Mouse (Mus musculus) spleen, postnatal 36 days (tissue): ENCODE data around the gene Hdx.

ENCODE experiments used
- DNase-seq, 2 experiments: peaks; one replicate each; pipeline ENCODE4 v3.0.0; 2022; ENCODE audit warnings: low spot score in 2 of 2, mixed read lengths in 1 of 2

The Hdx gene

DNA sequence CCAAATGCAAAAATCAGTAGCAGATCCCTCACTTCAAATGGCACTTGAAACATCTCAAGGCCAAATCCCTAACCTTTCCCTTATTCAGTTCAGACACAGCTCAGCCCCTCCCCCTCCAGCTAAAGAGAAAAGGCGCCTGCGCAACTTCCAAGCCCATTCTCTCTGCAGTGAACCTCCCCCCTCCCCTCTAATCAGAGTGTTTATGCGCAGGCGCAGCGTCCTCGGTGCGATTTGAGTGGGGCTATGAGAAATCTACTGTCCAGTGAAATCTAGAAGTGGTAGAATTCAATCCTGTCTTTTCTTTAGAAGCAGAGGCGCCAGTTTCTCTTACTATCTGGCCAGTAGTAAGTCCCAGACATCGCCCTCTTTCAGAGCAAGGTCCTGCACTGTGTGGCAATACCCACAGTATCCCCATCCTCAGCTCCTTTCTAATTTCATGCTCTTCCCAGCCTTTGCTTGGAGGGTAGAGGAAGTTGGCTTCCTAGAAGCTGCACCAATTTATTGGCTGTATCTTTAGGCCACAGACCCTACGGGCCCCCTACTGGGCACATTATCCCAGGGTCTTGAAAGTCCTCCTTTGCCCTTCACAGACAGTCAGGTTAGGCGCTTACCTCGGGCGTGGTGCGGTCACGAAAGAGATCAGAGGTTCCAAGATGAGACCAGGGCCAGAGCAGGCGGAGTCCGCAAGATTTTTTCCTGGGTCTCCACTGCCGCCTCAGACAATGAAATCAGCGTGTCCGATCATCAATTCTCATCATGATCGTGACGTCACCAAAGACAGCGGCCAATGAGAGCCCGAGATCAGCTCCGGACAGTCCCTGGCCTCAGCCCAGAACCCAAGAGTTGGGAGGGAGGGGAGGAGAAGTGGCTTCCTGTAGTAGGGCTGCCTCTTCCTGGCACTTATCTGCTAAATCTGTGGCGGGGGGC is at the start of gene Hdx:
Gene Hdx (minus strand): TSS at position 724 of the 927 bp plus-strand sequence.
- DNase-seq: peak; percentile 1

DNA sequence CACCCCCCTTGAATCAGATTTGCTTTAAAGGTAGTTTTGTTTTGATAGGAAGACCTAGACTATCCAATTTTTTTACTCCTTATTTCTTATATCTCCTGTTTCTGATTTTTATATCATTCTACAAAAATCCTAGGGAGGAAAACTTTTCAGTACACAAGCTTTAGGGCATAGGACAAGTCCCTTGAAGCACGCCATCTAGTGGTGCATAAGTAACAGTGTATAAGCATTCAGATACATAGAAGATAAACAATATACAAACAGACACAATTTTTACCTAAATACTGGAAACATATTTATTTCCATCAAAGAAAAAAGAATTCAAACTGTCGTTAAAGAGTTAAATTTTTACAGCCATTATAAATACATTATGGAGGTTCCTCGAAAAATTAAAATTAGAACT is 11.2 kb downstream of the Hdx start:
- no peak for DNase-seq

DNA sequence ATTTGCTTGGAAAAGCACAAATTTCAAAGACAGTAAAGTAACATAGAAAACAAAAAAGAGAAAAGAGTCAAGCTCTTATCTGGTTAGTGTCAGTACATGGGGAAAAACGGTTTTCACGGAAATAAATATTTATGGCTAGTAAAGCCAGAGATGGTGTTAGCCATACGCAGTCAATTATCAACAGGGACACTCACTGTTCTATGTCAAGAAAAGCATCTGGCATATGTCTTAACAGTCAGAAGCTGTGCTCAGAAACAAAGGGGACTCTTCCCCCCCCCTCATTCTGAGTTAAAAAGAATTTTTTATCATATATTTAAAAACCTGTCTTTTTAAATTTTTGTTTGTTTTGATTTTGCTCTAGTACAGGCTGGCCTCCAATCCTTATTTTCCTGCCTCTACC is 25.2 kb downstream of the Hdx start:
- no peak for DNase-seq

GRCm38 (mm10) chrX:111660381-111660780 is 36.5 kb downstream of the Hdx start:
- no peak for DNase-seq

GRCm38 (mm10) chrX:111658671-111659070 is 38.2 kb downstream of the Hdx start:
- no peak for DNase-seq

DNA sequence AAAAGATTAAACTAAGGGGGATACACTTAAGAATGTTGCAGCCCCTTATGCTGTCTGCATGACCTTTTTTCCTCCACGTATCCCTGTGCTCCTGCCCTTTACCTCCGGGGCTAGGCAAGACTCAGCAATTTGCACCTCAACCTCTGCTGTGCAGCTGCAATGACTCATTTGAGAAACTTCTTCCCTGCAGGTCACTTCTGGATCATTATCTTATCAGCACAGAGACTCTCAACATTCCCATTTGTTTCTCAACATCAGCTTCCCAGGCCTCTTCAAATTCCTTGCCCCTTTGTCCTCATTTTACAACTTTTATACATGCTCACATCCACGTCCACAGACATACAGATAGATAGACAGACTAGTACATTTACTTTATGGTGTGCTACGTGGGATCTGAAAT is 51.9 kb downstream of the Hdx start:
- no peak for DNase-seq

DNA sequence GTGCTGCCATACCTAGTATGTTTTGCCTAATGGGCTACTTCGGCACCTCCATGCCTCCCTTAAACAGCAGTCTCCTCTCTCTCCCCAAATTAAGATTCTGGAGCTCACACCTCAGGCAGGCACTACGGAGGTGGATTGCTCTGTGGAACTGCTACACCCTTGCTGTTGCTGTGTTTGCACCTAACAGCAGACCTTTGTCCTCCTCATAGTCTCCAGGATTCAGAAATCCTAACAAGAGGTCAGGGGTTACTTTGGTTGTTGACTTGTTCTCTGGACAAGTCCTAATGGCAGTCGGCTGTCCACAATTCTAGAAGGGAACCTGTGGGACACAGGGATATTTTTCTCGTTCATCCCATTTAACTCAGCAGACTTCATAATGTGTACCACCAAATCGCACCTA is 56.3 kb downstream of the Hdx start:
- DNase-seq: no peak

DNA sequence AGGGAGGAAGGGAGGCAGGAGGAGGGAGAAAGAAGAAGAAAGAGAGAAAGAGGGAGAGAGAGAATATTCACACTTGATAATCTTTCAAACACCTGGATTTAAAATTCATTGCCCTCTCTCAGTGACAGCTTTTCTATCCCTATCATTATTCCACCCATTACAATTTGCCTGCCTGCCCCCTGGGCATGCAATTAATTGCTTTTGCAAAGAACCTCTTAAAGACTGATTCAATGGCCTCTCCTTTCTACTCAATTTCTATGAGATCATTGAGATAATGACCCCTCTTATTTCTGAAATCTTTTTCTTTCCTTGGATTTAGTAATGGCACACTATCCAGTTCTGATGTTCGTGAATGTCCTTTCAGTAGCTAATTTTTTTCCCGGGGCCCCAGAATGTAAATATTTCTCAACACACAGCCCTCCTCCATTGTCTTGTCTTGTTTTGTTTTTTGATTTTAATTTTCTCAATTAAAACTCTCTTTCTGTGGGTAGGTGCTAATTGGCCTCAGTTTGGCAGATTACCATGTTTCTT is 99.2 kb downstream of the Hdx start:
- DNase-seq: no peak

DNA sequence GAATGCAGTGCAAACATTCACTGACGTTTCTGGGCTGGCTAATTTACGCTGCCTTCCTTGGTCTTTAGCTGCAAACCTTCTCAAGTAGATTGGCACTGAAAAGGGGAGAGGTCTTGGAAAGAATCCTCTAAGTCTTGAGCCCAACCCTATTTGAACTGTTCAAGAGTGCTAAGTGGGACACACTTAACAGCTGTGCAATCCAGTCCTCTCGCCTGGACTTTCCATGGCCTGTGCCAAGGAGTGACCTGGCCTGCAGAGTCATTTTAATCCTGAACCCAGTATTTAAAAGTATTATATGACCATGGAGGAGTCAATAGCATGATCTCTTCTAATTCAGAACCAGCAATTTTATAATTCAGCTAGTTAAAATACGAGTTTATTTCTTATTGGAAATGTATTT is 109.3 kb downstream of the Hdx start:
- no peak for DNase-seq

DNA sequence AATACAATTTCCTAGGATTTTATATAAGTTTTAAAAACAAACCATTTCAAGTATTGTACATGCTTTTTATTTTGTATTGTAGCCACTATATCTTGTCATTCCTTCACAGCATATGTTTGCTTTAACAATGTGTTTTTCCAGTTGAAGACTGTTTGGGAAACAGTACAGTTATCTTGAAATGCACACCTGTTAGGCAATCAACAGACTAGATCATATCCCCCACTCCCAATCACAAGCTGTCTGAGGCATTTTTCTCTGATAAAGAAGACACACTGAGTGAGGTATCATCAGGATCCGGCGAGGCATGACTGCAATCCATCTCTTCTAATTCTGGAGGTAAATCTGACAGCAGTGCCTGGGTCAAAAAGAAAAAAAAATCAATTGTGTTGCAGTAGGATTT is 119.8 kb downstream of the Hdx start:
- no peak for DNase-seq

DNA sequence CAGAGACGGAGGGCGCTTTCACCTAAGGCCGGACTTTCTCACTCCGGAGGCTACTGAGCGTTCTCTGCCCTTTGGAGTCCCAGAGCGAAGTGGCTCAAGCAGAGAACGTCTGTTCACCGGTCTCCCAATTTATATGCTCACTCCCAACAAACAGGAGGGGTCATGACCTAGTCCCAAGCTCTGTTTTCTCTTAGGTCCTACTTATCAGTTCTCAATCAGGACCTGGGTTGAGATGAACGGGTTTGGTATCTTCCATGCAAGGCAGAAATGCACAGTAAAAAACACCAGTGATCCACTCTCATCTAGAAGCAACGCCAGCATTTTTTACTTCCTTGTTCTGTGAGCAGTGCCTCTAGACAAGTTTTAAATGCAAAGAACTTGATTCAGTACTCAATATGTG is 159.0 kb downstream of the Hdx start, which contains the start of gene Rps6ka6:
Gene Rps6ka6 (minus strand): TSS at position 101 of the 400 bp plus-strand sequence.
- DNase-seq: no peak
